Mouse (Mus musculus): ENCODE data around the gene Large1. TPM values are rescaled to one million over a fixed set of nuclear protein-coding genes. Genes with fewer than 3 reads are reported as not detected.
"Not testable (repeated sequence)": the region's sequence is repeated elsewhere in the genome, so short reads cannot be mapped to it uniquely, and the experiment has no call there.

Gene Large1
- polyA plus RNA-seq, 1 experiment from 2014 or later = 1.1 TPM

- Histone ChIP-seq H3K9me3 (ENCODE audit: low read length) (no peaks in the 10 kb centered on the region), H3K4me2 (ENCODE audit: low read depth, low read length) (no peak overlapping the region), H3K36me3 (replicated peaks; ENCODE audit: insufficient read depth, low read length) (no peaks in the 10 kb centered on the region), H3K27me3 (ENCODE audit: insufficient read depth, low read length) (no peaks in the 10 kb centered on the region), H3K4me3 (ENCODE audit: low read depth, low read length) (no peak overlapping the region), H3K4me1 (ENCODE audit: insufficient read depth) (no peaks in the 10 kb centered on the region), H3K27ac (ENCODE audit: low read depth) (no peak overlapping the region), H3K9ac (replicated peaks) (no peak overlapping the region)
- TF ChIP-seq EP300 (IDR thresholded peaks at IDR 0.05; ENCODE audit: low read depth) = no peak
- TF ChIP-seq CTCF (IDR thresholded peaks at IDR 0.05; ENCODE audit: low read depth) = no peak
- ATAC-seq (no peak), DNase-seq (no peak)
- 69% methylated on average over 4 of the region's 4 CpGs for WGBS (ENCODE audit: insufficient replicate concordance)
Measured at GRCm38 (mm10) chr8:73324667-73325066, 28.7 kb downstream of the Large1 start.

- H3K4me1 ChIP-seq (ENCODE audit: insufficient read depth) = no peaks in the 10 kb centered on the region
- H3K4me3 ChIP-seq (ENCODE audit: low read depth, low read length) = no peak overlapping the region
- H3K4me2 ChIP-seq (ENCODE audit: low read depth, low read length) = no peak overlapping the region
- ATAC-seq (no peak), DNase-seq (no peak)
- no peak overlapping the region for H3K27ac ChIP-seq (ENCODE audit: low read depth)
- H3K36me3 ChIP-seq (replicated peaks; ENCODE audit: insufficient read depth, low read length) = no peaks in the 10 kb centered on the region
- H3K9ac ChIP-seq (replicated peaks) = no peak overlapping the region
- TF ChIP-seq EP300 (IDR thresholded peaks at IDR 0.05; ENCODE audit: low read depth) (no peak), CTCF (IDR thresholded peaks at IDR 0.05; ENCODE audit: low read depth) (no peak)
- 75% methylated on average over 1 of the region's 1 CpGs for WGBS (ENCODE audit: insufficient replicate concordance)
- H3K9me3 ChIP-seq (ENCODE audit: low read length) = no peaks in the 10 kb centered on the region
- no peaks in the 10 kb centered on the region for H3K27me3 ChIP-seq (ENCODE audit: insufficient read depth, low read length)
Measured at GRCm38 (mm10) chr8:73323591-73323990, 29.7 kb downstream of the Large1 start.

- not testable (repeated sequence) for DNase-seq; H3K9me3 ChIP-seq (ENCODE audit: low read length); H3K27ac ChIP-seq (ENCODE audit: low read depth); H3K4me3 ChIP-seq (ENCODE audit: low read depth, low read length); H3K27me3 ChIP-seq (ENCODE audit: insufficient read depth, low read length); H3K36me3 ChIP-seq (replicated peaks; ENCODE audit: insufficient read depth, low read length); H3K4me2 ChIP-seq (ENCODE audit: low read depth, low read length); H3K4me1 ChIP-seq (ENCODE audit: insufficient read depth); H3K9ac ChIP-seq (replicated peaks)
- no CpG with 5 or more reads among the region's 3 CpGs for WGBS (ENCODE audit: insufficient replicate concordance)
- ATAC-seq = peak; percentile 80
Measured at GRCm38 (mm10) chr8:73319500-73319899, 33.8 kb downstream of the Large1 start.

DNA sequence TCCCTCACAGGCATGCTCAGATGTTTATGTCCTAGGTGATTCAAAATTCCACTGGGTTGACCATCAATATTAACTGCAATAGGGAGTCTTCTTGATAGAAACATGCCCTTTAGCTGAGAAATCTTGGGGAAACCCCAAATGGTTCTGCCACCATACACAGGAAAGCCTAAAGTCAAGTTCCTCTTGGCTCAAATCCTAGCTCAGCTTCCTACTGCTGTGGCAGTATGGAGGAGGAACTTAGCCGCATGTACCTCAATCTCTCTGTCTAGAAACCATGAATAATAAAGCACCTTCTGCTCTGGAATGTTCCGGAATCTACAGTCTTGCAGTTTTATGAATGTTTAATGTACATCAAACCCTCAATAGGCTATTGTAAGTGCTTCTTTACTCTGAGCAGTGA, 39.4 kb downstream of the Large1 start:
- no peaks in the 10 kb centered on the region for H3K27me3 ChIP-seq (ENCODE audit: insufficient read depth, low read length)
- ATAC-seq = no peak
- H3K4me1 ChIP-seq (ENCODE audit: insufficient read depth) = no peaks in the 10 kb centered on the region
- H3K4me2 ChIP-seq (ENCODE audit: low read depth, low read length) = no peak overlapping the region
- no peak for TF ChIP-seq EP300 (IDR thresholded peaks at IDR 0.05; ENCODE audit: low read depth)
- TF ChIP-seq CTCF (IDR thresholded peaks at IDR 0.05; ENCODE audit: low read depth) = no peak
- no peak for DNase-seq
- no peak overlapping the region for H3K4me3 ChIP-seq (ENCODE audit: low read depth, low read length)
- no peak overlapping the region for H3K9ac ChIP-seq (replicated peaks)
- no peaks in the 10 kb centered on the region for H3K9me3 ChIP-seq (ENCODE audit: low read length)
- 58% methylated on average over 2 of the region's 2 CpGs for WGBS (ENCODE audit: insufficient replicate concordance)
- H3K36me3 ChIP-seq (replicated peaks; ENCODE audit: insufficient read depth, low read length) = no peaks in the 10 kb centered on the region
- no peak overlapping the region for H3K27ac ChIP-seq (ENCODE audit: low read depth)

DNA sequence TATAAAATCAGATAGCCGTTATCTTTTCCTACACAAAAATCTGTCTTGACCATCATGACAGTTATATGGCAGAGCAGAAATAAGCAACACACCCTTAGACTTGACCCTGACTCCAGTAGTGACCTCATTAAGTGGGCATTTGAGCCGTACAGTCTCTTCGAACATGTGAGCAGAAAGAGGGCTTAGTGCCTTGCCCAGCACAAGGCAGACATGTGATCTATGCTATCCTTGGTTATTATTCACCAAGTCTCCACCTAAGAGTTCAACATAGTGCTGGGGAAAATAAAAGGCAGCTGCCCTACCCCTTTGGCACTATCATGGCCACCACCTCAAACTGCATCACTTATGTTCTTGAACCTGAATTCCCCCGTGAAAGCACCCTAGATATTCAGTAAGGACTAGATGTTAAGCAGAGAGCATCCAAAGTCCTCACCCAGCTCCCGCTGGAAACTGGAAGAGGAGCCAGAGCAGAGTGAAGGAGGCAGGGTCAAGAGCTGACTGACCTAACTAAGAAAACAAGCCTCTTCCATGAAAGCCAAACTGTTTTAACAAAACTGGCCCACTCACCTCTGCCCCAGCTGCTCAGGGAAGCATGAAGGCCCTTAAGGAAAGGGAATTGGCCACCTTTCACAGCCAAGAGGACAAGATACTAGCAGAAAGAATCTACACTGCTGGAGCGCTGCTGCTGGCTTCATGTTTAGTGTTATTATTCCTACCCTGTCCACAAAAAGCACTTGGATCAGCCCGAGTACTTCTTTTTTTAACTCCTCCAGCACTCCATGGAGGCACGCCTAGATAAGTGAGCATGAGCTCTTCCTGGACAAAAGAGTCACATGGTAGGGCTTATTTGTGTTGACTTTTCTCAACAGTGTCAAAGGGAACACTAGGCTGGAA, 40.4 kb downstream of the Large1 start:
- WGBS (ENCODE audit: insufficient replicate concordance) = 74% methylated on average over 8 of the region's 8 CpGs
- no peaks in the 10 kb centered on the region for H3K9me3 ChIP-seq (ENCODE audit: low read length)
- no peak for ATAC-seq

GRCm38 (mm10) chr8:73310471-73310870, 42.9 kb downstream of the Large1 start:
- ATAC-seq = no peak
- 81% methylated on average over 1 of the region's 1 CpGs for WGBS (ENCODE audit: insufficient replicate concordance)

More for the DNA sequence above, 40.4 kb downstream of the Large1 start:
- TF ChIP-seq EP300 (IDR thresholded peaks at IDR 0.05; ENCODE audit: low read depth) (no peak), CTCF (IDR thresholded peaks at IDR 0.05; ENCODE audit: low read depth) (no peak)
- Histone ChIP-seq H3K36me3 (replicated peaks; ENCODE audit: insufficient read depth, low read length) (no peaks in the 10 kb centered on the region), H3K9ac (replicated peaks) (no peak overlapping the region), H3K27me3 (ENCODE audit: insufficient read depth, low read length) (no peaks in the 10 kb centered on the region), H3K27ac (ENCODE audit: low read depth) (no peak overlapping the region), H3K4me3 (ENCODE audit: low read depth, low read length) (no peak overlapping the region), H3K4me1 (ENCODE audit: insufficient read depth) (no peaks in the 10 kb centered on the region), H3K4me2 (ENCODE audit: low read depth, low read length) (no peak overlapping the region)
- DNase-seq = no peak

More at GRCm38 (mm10) chr8:73310471-73310870, 42.9 kb downstream of the Large1 start:
- no peak for DNase-seq
- Histone ChIP-seq H3K4me1 (ENCODE audit: insufficient read depth) (no peaks in the 10 kb centered on the region), H3K27me3 (ENCODE audit: insufficient read depth, low read length) (no peaks in the 10 kb centered on the region), H3K27ac (ENCODE audit: low read depth) (no peak overlapping the region), H3K4me3 (ENCODE audit: low read depth, low read length) (no peak overlapping the region), H3K9me3 (ENCODE audit: low read length) (no peaks in the 10 kb centered on the region), H3K36me3 (replicated peaks; ENCODE audit: insufficient read depth, low read length) (no peaks in the 10 kb centered on the region), H3K4me2 (ENCODE audit: low read depth, low read length) (no peak overlapping the region), H3K9ac (replicated peaks) (no peak overlapping the region)
- TF ChIP-seq EP300 (IDR thresholded peaks at IDR 0.05; ENCODE audit: low read depth) (no peak), CTCF (IDR thresholded peaks at IDR 0.05; ENCODE audit: low read depth) (no peak)
